Mouse (Mus musculus): ENCODE data around the gene Ttc24. TPM values are rescaled to one million over a fixed set of nuclear protein-coding genes. Genes with fewer than 3 reads are reported as not detected.

Ttc24 gene
- polyA plus RNA-seq, 1 experiment from 2014 or later = not detected

DNA sequence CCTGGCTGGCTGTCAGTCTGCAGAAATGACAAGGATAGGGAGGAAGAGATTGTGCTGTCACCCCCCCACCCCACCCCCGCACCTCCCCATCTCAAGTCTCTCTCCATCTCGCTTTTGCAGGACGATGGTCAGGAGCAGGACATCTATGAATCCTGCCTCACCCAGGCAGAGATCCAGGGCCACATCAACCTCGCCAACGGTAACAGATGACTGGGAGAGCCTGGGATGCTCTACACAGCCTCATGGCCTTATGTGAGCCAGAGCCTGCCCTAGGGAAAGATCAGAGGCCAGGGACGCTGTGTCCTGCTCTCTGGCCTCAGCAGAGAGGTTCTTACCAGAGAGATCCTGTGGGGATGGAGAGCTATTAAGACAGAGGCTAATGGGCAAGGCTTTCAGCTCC lies 12.5 kb upstream of the Ttc24 start:
- whole genome bisulfite sequencing = 97% methylated on average over 6 of the region's 6 CpGs
- Histone ChIP-seq H3K4me1 (ENCODE audit: insufficient read depth) (no peaks in the 10 kb centered on the region), H3K27me3 (ENCODE audit: insufficient read depth, low read length) (no peaks in the 10 kb centered on the region), H3K9ac (no peak overlapping the region), H3K4me2 (no peak overlapping the region), H3K4me3 (ENCODE audit: low read depth, low read length) (no peak overlapping the region), H3K36me3 (ENCODE audit: insufficient read depth) (peaks cover 92% of the 10 kb centered on the region), H3K9me3 (ENCODE audit: low read depth, low read length) (no peaks in the 10 kb centered on the region), H3K27ac (ENCODE audit: low read depth) (no peak overlapping the region)
- DNase-seq = no peak
- no peak for ATAC-seq (ENCODE audit: insufficient read depth)
- TF ChIP-seq CTCF (IDR thresholded peaks at IDR 0.05; ENCODE audit: low read depth) = no peak

DNA sequence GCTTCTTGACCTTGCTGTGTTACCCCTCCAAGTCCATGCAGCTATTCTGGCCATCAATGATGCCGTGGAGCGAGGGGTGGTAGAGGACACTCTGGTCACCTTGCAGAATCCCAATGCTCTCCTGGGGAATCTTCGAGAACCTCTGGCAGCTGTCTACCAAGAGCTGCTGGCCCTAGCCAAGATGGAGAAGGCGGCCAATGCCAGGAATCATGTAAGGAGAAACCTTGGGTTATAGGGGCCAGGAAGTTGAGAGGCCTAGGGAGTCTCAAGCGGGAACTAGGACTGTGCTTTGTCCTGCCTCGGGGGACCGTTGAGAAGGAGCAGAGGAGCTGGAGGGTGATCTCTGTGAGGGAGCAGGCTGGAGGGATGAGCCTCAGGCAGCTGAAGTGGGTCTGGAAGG lies 12.0 kb upstream of the Ttc24 start:
- Histone ChIP-seq H3K9ac (no peak overlapping the region), H3K4me2 (no peak overlapping the region), H3K4me3 (ENCODE audit: low read depth, low read length) (no peak overlapping the region), H3K27me3 (ENCODE audit: insufficient read depth, low read length) (no peaks in the 10 kb centered on the region), H3K9me3 (ENCODE audit: low read depth, low read length) (no peaks in the 10 kb centered on the region), H3K36me3 (ENCODE audit: insufficient read depth) (peaks cover 91% of the 10 kb centered on the region), H3K27ac (ENCODE audit: low read depth) (no peak overlapping the region), H3K4me1 (ENCODE audit: insufficient read depth) (no peaks in the 10 kb centered on the region)
- ATAC-seq (ENCODE audit: insufficient read depth) (no peak), DNase-seq (no peak)
- WGBS = 88% methylated on average over 7 of the region's 7 CpGs
- TF ChIP-seq CTCF (IDR thresholded peaks at IDR 0.05; ENCODE audit: low read depth) = no peak

DNA sequence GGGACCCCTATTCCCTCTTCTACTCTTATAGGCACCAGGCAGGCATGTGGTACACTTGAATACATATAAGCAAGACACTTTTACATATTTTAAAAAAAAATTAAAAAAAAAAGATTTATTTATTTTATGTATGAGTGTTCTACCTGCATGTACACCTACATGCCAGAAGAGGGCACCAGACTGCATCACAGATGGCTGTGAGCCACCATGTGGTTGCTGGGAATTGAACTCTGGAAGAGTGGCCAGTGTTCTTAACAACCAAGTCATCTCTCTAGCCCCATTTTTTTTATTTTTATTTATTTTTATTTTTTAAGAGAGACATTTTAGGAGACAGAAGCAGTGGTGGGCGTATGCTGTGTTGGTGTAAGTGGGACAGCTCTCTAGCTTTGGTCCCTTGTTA lies 9.6 kb upstream of the Ttc24 start:
- Histone ChIP-seq H3K9ac (no peak overlapping the region), H3K27ac (ENCODE audit: low read depth) (no peak overlapping the region), H3K4me2 (no peak overlapping the region), H3K4me1 (ENCODE audit: insufficient read depth) (0 out of 2 replicates have a peak, but pooled peaks cover 3% of the 10 kb centered on the region), H3K36me3 (ENCODE audit: insufficient read depth) (peaks cover 81% of the 10 kb centered on the region), H3K4me3 (ENCODE audit: low read depth, low read length) (no peak overlapping the region), H3K9me3 (ENCODE audit: low read depth, low read length) (no peaks in the 10 kb centered on the region), H3K27me3 (ENCODE audit: insufficient read depth, low read length) (no peaks in the 10 kb centered on the region)
- TF ChIP-seq CTCF (IDR thresholded peaks at IDR 0.05; ENCODE audit: low read depth) = peak; percentile 76
- ATAC-seq (ENCODE audit: insufficient read depth) (no peak), DNase-seq (peak; percentile 77)
- 84% methylated on average over 1 of the region's 1 CpGs for WGBS

DNA sequence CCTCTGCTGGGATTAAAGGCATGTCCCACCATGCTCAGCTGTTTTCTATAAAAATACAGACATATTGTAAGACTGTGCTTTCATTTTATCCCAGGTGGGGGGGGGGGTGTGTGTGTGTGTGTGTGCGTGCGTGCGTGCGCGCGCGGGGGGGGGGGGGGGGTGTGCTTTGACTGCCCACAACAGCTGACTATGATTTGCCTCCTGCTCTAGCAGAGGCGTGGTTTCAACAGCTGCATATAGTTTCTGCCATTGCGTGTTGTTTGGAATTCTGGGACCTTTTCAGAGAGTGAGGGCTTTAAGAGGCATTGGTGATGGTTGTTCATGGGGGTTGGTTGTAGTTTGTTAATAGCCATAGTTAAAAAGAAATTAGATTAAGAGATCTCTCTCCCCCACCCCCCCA lies 7.4 kb upstream of the Ttc24 start:
- H3K4me2 ChIP-seq = no peak overlapping the region
- TF ChIP-seq CTCF (IDR thresholded peaks at IDR 0.05; ENCODE audit: low read depth) = no peak
- H3K4me1 ChIP-seq (ENCODE audit: insufficient read depth) = 0 out of 2 replicates have a peak, but pooled peaks cover 3% of the 10 kb centered on the region
- no peak overlapping the region for H3K27ac ChIP-seq (ENCODE audit: low read depth)
- no peak for ATAC-seq (ENCODE audit: insufficient read depth)
- no peak for DNase-seq
- H3K36me3 ChIP-seq (ENCODE audit: insufficient read depth) = peaks cover 59% of the 10 kb centered on the region
- no peak overlapping the region for H3K4me3 ChIP-seq (ENCODE audit: low read depth, low read length)
- 93% methylated on average over 8 of the region's 9 CpGs for WGBS
- H3K9ac ChIP-seq = no peak overlapping the region
- H3K9me3 ChIP-seq (ENCODE audit: low read depth, low read length) = no peaks in the 10 kb centered on the region
- no peaks in the 10 kb centered on the region for H3K27me3 ChIP-seq (ENCODE audit: insufficient read depth, low read length)

DNA sequence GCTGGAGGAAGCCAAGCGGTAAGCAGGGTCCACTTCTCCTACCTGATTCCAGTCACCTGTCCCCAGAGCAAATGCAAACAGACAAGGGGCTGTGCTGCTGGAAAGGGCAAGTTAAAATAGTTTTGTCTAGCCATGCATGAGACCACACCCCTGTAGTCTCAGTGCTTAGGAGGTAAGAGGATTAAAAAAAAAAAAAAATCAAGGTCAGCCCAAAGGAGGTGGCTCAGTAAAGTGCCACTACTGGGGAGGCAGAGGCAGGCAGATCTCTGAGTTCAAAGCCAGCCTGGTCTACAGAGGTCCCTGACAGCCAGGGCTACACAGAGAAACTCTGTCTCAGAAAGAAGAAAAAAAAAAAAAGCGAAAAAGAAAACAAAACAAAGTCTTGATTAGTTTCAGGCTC lies 5.9 kb upstream of the Ttc24 start:
- WGBS = 94% methylated on average over 2 of the region's 2 CpGs
- DNase-seq (no peak), ATAC-seq (ENCODE audit: insufficient read depth) (no peak)
- peaks cover 45% of the 10 kb centered on the region for H3K36me3 ChIP-seq (ENCODE audit: insufficient read depth)
- H3K4me3 ChIP-seq (ENCODE audit: low read depth, low read length) = no peak overlapping the region
- TF ChIP-seq CTCF (IDR thresholded peaks at IDR 0.05; ENCODE audit: low read depth) = no peak
- H3K27me3 ChIP-seq (ENCODE audit: insufficient read depth, low read length) = no peaks in the 10 kb centered on the region
- H3K27ac ChIP-seq (ENCODE audit: low read depth) = no peak overlapping the region
- 0 out of 2 replicates have a peak, but pooled peaks cover 3% of the 10 kb centered on the region for H3K4me1 ChIP-seq (ENCODE audit: insufficient read depth)
- no peak overlapping the region for H3K4me2 ChIP-seq
- no peak overlapping the region for H3K9ac ChIP-seq
- no peaks in the 10 kb centered on the region for H3K9me3 ChIP-seq (ENCODE audit: low read depth, low read length)

DNA sequence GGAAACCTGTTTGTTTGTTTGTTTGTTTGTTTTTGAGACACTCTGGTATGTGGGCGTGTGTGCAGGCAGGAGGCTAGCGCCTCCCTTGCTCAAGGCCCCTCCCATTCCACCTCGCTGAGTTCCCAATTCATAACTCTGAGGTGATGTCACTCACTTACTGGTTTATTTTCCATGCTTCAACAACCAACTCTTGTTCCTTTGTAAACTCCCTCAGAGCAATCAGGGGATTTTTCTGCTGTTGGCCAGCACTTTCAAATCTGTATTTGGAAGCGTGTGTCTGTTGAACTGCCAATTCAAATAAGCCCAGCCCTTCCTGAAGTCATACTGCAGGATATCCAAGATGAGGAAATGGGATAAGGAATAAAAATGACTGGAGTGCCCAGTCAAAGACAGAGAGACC lies 4.6 kb upstream of the Ttc24 start:
- 3% methylated on average over 4 of the region's 4 CpGs for WGBS
- H3K9ac ChIP-seq = peak overlapping the region; percentile 70
- H3K27me3 ChIP-seq (ENCODE audit: insufficient read depth, low read length) = no peaks in the 10 kb centered on the region
- peak overlapping the region; percentile 73 for H3K27ac ChIP-seq (ENCODE audit: low read depth)
- H3K4me1 ChIP-seq (ENCODE audit: insufficient read depth) = 0 out of 2 replicates have a peak, but pooled peaks cover 3% of the 10 kb centered on the region
- ATAC-seq (ENCODE audit: insufficient read depth) = peak; percentile 50
- no peak for TF ChIP-seq CTCF (IDR thresholded peaks at IDR 0.05; ENCODE audit: low read depth)
- peak; percentile 74 for DNase-seq
- H3K4me3 ChIP-seq (ENCODE audit: low read depth, low read length) = peak overlapping the region; percentile 75
- H3K36me3 ChIP-seq (ENCODE audit: insufficient read depth) = peaks cover 35% of the 10 kb centered on the region
- peak overlapping the region; percentile 81 for H3K4me2 ChIP-seq
- no peaks in the 10 kb centered on the region for H3K9me3 ChIP-seq (ENCODE audit: low read depth, low read length)

DNA sequence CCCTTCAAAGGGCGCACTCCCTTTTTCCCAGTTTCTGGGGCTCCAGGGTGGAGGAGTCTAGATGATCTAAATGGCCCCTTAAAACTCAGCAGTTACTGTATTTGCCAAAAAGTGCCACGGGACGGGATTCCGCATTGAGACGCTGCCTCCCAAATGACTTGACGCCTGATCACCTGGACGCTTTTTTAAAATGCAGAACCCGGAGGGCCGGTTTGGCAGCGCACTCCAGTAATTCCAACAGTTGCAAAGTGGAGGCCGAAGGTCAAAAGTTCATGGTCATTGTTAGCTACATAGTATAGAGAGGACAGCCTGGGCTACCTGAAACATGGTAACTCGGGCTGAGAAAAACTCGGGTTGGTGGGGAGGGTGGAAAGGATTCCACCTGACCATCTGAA lies 4.1 kb upstream of the Ttc24 start:
- Histone ChIP-seq H3K4me1 (ENCODE audit: insufficient read depth) (0 out of 2 replicates have a peak, but pooled peaks cover 3% of the 10 kb centered on the region), H3K27me3 (ENCODE audit: insufficient read depth, low read length) (no peaks in the 10 kb centered on the region), H3K36me3 (ENCODE audit: insufficient read depth) (peaks cover 33% of the 10 kb centered on the region), H3K9me3 (ENCODE audit: low read depth, low read length) (no peaks in the 10 kb centered on the region), H3K27ac (ENCODE audit: low read depth) (peak overlapping the region; percentile 73), H3K4me2 (peak overlapping the region; percentile 81), H3K9ac (peak overlapping the region; percentile 70), H3K4me3 (ENCODE audit: low read depth, low read length) (peak overlapping the region; percentile 75)
- peak; percentile 22; the same call in 1 of the 2 replicates for ATAC-seq (ENCODE audit: insufficient read depth)
- DNase-seq = peak; percentile 66
- WGBS = 1% methylated on average over 13 of the region's 13 CpGs
- no peak for TF ChIP-seq CTCF (IDR thresholded peaks at IDR 0.05; ENCODE audit: low read depth)

Measured in lung, embryonic 14.5 days (tissue).